Mouse (Mus musculus): ENCODE data around the gene Bcl2. TPM values are rescaled to one million over a fixed set of nuclear protein-coding genes. Genes with fewer than 3 reads are reported as not detected.

Bcl2 gene
- polyA plus RNA-seq, 1 experiment from 2014 or later, result 11.3 TPM

- H3K36me3 ChIP-seq, result no peaks in the 10 kb centered on the region
- no peak for ATAC-seq (ENCODE audit: low FRiP score, low read depth)
- H3K4me1 ChIP-seq, result no peaks in the 10 kb centered on the region
- no peak overlapping the region for H3K4me3 ChIP-seq
- no peaks in the 10 kb centered on the region for H3K27me3 ChIP-seq
- no peak overlapping the region for H3K9ac ChIP-seq (replicated peaks)
- 89% methylated on average over 9 of the region's 9 CpGs for WGBS
- H3K4me2 ChIP-seq (replicated peaks), result no peak overlapping the region
- no peaks in the 10 kb centered on the region for H3K9me3 ChIP-seq
- no peak overlapping the region for H3K27ac ChIP-seq (replicated peaks)
These were observed 184.5 kb downstream of the Bcl2 start for GRCm38 (mm10) chr1:106529570-106529969.

- no peak for ATAC-seq (ENCODE audit: low FRiP score, low read depth)
- Histone ChIP-seq H3K4me2 (replicated peaks) (no peak overlapping the region), H3K36me3 (no peaks in the 10 kb centered on the region), H3K9me3 (no peaks in the 10 kb centered on the region), H3K4me3 (no peak overlapping the region), H3K4me1 (no peaks in the 10 kb centered on the region), H3K27me3 (no peaks in the 10 kb centered on the region), H3K27ac (replicated peaks) (no peak overlapping the region), H3K9ac (replicated peaks) (no peak overlapping the region)
- 73% methylated on average over 1 of the region's 1 CpGs for whole genome bisulfite sequencing
These were observed 186.5 kb downstream of the Bcl2 start for GRCm38 (mm10) chr1:106527537-106527936.

GRCm38 (mm10) chr1:106526751-106527150 lies 187.3 kb downstream of the Bcl2 start:
- WGBS, result 97% methylated on average over 7 of the region's 7 CpGs

GRCm38 (mm10) chr1:106526112-106526511 lies 188.0 kb downstream of the Bcl2 start:
- WGBS, result 92% methylated on average over 3 of the region's 3 CpGs

More at GRCm38 (mm10) chr1:106526751-106527150, 187.3 kb downstream of the Bcl2 start:
- Histone ChIP-seq H3K27me3 (no peaks in the 10 kb centered on the region), H3K27ac (replicated peaks) (no peak overlapping the region), H3K4me3 (no peak overlapping the region), H3K4me1 (no peaks in the 10 kb centered on the region), H3K9me3 (no peaks in the 10 kb centered on the region), H3K9ac (replicated peaks) (no peak overlapping the region), H3K36me3 (no peaks in the 10 kb centered on the region), H3K4me2 (replicated peaks) (no peak overlapping the region)
- no peak for ATAC-seq (ENCODE audit: low FRiP score, low read depth)

GRCm38 (mm10) chr1:106523741-106524140 lies 190.3 kb downstream of the Bcl2 start:
- Histone ChIP-seq H3K4me3 (no peak overlapping the region), H3K27me3 (no peaks in the 10 kb centered on the region), H3K4me2 (replicated peaks) (no peak overlapping the region), H3K9me3 (no peaks in the 10 kb centered on the region), H3K36me3 (no peaks in the 10 kb centered on the region), H3K27ac (replicated peaks) (no peak overlapping the region), H3K4me1 (no peaks in the 10 kb centered on the region), H3K9ac (replicated peaks) (no peak overlapping the region)
- WGBS, result 86% methylated on average over 6 of the region's 6 CpGs
- no peak for ATAC-seq (ENCODE audit: low FRiP score, low read depth)

More at GRCm38 (mm10) chr1:106526112-106526511, 188.0 kb downstream of the Bcl2 start:
- Histone ChIP-seq H3K4me3 (no peak overlapping the region), H3K9me3 (no peaks in the 10 kb centered on the region), H3K27me3 (no peaks in the 10 kb centered on the region), H3K36me3 (no peaks in the 10 kb centered on the region), H3K4me1 (no peaks in the 10 kb centered on the region), H3K9ac (replicated peaks) (no peak overlapping the region), H3K4me2 (replicated peaks) (no peak overlapping the region), H3K27ac (replicated peaks) (no peak overlapping the region)
- no peak for ATAC-seq (ENCODE audit: low FRiP score, low read depth)

- no peak overlapping the region for H3K9ac ChIP-seq (replicated peaks)
- H3K4me2 ChIP-seq (replicated peaks), result no peak overlapping the region
- WGBS, result 84% methylated on average over 5 of the region's 5 CpGs
- no peaks in the 10 kb centered on the region for H3K27me3 ChIP-seq
- no peaks in the 10 kb centered on the region for H3K9me3 ChIP-seq
- H3K4me3 ChIP-seq, result no peak overlapping the region
- no peak overlapping the region for H3K27ac ChIP-seq (replicated peaks)
- no peaks in the 10 kb centered on the region for H3K36me3 ChIP-seq
- ATAC-seq (ENCODE audit: low FRiP score, low read depth), result no peak
- no peaks in the 10 kb centered on the region for H3K4me1 ChIP-seq
These were observed 191.1 kb downstream of the Bcl2 start for GRCm38 (mm10) chr1:106523009-106523408.

GRCm38 (mm10) chr1:106517591-106518177 lies 196.4 kb downstream of the Bcl2 start:
- Histone ChIP-seq H3K4me3 (no peak overlapping the region), H3K27me3 (no peaks in the 10 kb centered on the region), H3K27ac (replicated peaks) (no peak overlapping the region), H3K9me3 (no peaks in the 10 kb centered on the region), H3K36me3 (no peaks in the 10 kb centered on the region), H3K4me1 (no peaks in the 10 kb centered on the region), H3K4me2 (replicated peaks) (no peak overlapping the region), H3K9ac (replicated peaks) (no peak overlapping the region)
- 86% methylated on average over 6 of the region's 6 CpGs for WGBS
- ATAC-seq (ENCODE audit: low FRiP score, low read depth), result no peak

GRCm38 (mm10) chr1:106517099-106517498 lies 197.0 kb downstream of the Bcl2 start:
- ATAC-seq (ENCODE audit: low FRiP score, low read depth), result no peak
- H3K27me3 ChIP-seq, result no peaks in the 10 kb centered on the region
- H3K36me3 ChIP-seq, result no peaks in the 10 kb centered on the region
- no peaks in the 10 kb centered on the region for H3K4me1 ChIP-seq
- WGBS, result 97% methylated on average over 1 of the region's 1 CpGs
- no peaks in the 10 kb centered on the region for H3K9me3 ChIP-seq
- no peak overlapping the region for H3K4me2 ChIP-seq (replicated peaks)
- no peak overlapping the region for H3K9ac ChIP-seq (replicated peaks)
- H3K27ac ChIP-seq (replicated peaks), result no peak overlapping the region
- no peak overlapping the region for H3K4me3 ChIP-seq

GRCm38 (mm10) chr1:106515611-106516010 lies 198.5 kb downstream of the Bcl2 start:
- Histone ChIP-seq H3K36me3 (no peaks in the 10 kb centered on the region), H3K27ac (replicated peaks) (no peak overlapping the region), H3K27me3 (no peaks in the 10 kb centered on the region), H3K9ac (replicated peaks) (no peak overlapping the region), H3K4me3 (no peak overlapping the region), H3K4me1 (no peaks in the 10 kb centered on the region), H3K9me3 (no peaks in the 10 kb centered on the region), H3K4me2 (replicated peaks) (no peak overlapping the region)
- 93% methylated on average over 6 of the region's 6 CpGs for WGBS
- no peak for ATAC-seq (ENCODE audit: low FRiP score, low read depth)

- H3K4me2 ChIP-seq (replicated peaks), result no peak overlapping the region
- H3K36me3 ChIP-seq, result no peaks in the 10 kb centered on the region
- H3K9ac ChIP-seq (replicated peaks), result no peak overlapping the region
- WGBS, result 39% methylated on average over 7 of the region's 7 CpGs
- H3K4me1 ChIP-seq, result no peaks in the 10 kb centered on the region
- H3K27ac ChIP-seq (replicated peaks), result no peak overlapping the region
- no peak for ATAC-seq (ENCODE audit: low FRiP score, low read depth)
- H3K4me3 ChIP-seq, result no peak overlapping the region
- H3K27me3 ChIP-seq, result no peaks in the 10 kb centered on the region
- no peaks in the 10 kb centered on the region for H3K9me3 ChIP-seq
These were observed 200.0 kb downstream of the Bcl2 start for GRCm38 (mm10) chr1:106513890-106514643.

GRCm38 (mm10) chr1:106513481-106513880 lies 200.6 kb downstream of the Bcl2 start:
- 67% methylated on average over 4 of the region's 4 CpGs for WGBS
- no peak overlapping the region for H3K4me2 ChIP-seq (replicated peaks)
- no peak overlapping the region for H3K9ac ChIP-seq (replicated peaks)
- H3K27me3 ChIP-seq, result no peaks in the 10 kb centered on the region
- H3K4me3 ChIP-seq, result no peak overlapping the region
- no peaks in the 10 kb centered on the region for H3K4me1 ChIP-seq
- ATAC-seq (ENCODE audit: low FRiP score, low read depth), result no peak
- no peak overlapping the region for H3K27ac ChIP-seq (replicated peaks)
- no peaks in the 10 kb centered on the region for H3K9me3 ChIP-seq
- no peaks in the 10 kb centered on the region for H3K36me3 ChIP-seq

GRCm38 (mm10) chr1:106511593-106511992 lies 202.5 kb downstream of the Bcl2 start:
- Histone ChIP-seq H3K4me2 (replicated peaks) (no peak overlapping the region), H3K4me3 (no peak overlapping the region), H3K9me3 (no peaks in the 10 kb centered on the region), H3K27me3 (no peaks in the 10 kb centered on the region), H3K9ac (replicated peaks) (no peak overlapping the region), H3K27ac (replicated peaks) (no peak overlapping the region), H3K36me3 (no peaks in the 10 kb centered on the region), H3K4me1 (no peaks in the 10 kb centered on the region)
- 24% methylated on average over 6 of the region's 6 CpGs for WGBS
- ATAC-seq (ENCODE audit: low FRiP score, low read depth), result peak; percentile 78

Measured in midbrain, embryonic 12.5 days (tissue).